Mouse (Mus musculus): ENCODE data around the gene Lipe.
A peak's percentile ranks its signal among the peaks of the same experiment; 100 is the strongest.
"Not testable (repeated sequence)": the region's sequence is repeated elsewhere in the genome, so short reads cannot be mapped to it uniquely, and the experiment has no call there.

Gene Lipe

DNA sequence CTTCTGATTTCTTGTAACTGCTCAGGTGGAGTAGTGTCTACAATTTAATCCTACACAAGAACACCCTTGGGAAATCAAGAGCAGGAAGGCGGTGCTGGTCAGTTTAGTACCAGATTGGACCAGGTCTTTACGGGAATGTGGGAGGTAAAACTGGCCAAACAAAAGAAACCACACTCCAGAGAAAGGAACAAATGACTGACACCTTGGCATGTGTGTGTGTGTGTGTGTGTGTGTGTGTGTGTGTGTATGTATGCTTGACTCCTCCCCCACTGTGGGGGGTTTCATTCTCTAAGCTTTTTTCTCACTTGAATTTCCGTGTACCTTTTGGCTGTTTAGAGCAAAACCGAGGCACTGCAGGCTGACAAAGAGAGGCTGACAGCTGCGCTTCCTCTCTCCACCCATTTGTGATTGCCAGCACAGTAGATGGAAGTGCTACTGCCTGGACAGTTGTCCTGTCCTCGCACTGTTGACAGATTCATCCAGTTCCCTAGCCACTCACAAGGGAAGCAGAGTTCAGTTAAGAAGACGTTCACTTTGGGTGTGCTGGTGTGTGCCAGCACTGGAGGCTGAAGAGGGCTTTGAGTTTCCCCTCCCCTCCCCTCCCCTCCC is 14.4 kb upstream of the Lipe start, which contains the start of gene Cxcl17:
TSS of gene Cxcl17 (minus strand) at position 54 of the 609 bp plus-strand sequence.
- DNase-seq (ENCODE audit: low spot score), result no peak

GRCm38 (mm10) chr7:25411861-25412260 is 13.4 kb upstream of the Lipe start:
- DNase-seq (ENCODE audit: low spot score), result no peak

- no peak for DNase-seq (ENCODE audit: low spot score)
Measured at GRCm38 (mm10) chr7:25410969-25411615, 12.6 kb upstream of the Lipe start.

GRCm38 (mm10) chr7:25409114-25409760 is 10.7 kb upstream of the Lipe start:
- DNase-seq (ENCODE audit: low spot score), result no peak

GRCm38 (mm10) chr7:25406468-25406867 is 8.0 kb upstream of the Lipe start:
- no peak for DNase-seq (ENCODE audit: low spot score)

GRCm38 (mm10) chr7:25402671-25403101 is 4.2 kb upstream of the Lipe start:
- DNase-seq (ENCODE audit: low spot score), result no peak

DNA sequence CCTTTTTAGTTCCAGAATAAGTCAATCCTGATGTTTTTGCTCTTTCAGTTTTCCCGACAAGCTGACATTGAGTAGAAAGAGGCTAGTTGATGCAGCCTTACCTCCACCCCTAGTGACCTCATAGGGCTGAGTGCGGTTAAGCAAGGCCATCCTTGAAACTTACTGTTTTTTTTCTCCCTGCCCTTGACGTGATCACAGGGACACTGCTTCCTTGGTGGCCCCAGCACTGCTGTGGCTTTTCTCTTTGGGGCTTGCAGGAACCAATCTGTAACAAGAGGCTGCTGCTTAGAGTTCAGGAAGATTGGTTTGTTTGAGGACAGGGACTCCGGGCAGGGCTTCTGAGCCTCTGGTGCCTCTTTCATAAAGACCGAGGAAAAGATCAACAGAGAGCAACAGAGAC is 3.5 kb upstream of the Lipe start:
- no peak for DNase-seq (ENCODE audit: low spot score)

DNA sequence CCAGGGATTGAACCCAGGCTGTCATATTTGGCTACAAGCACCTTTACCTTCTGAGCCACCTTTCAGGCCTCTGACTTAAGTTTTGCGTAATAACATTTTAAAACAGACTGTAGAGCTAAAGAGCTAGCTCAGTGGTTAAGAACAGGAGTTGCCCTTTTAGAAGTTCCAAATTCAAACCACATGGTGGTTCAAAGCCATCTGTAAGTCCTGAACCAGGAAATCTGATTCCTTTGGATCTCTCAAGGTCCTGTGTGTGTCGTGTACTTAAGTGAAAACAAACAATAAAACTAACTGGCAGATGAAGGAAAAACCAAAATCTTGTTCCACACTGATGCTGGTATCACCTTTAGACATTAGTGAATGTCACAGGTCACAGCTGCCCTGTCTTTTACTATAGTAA is 3.0 kb upstream of the Lipe start:
- no peak for DNase-seq (ENCODE audit: low spot score)

DNA sequence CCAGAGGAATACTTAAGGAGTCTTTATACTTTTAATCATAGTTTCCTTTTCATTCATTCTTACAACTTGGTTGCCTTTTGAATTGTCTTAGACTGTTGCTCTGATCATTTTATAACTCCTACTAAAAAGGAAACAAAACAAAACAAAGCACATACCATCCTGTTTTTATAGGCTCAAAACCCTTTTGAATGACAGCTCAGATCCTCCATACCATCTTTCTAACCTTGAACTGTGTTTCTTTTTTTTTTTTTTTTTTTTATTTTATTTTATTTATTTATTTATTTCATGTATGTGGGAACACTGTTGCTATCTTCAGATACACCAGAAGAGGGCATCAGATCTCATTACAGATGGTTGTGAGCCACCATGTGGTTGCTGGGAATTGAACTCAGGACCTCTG is 518 bp upstream of the Lipe start:
- not testable (repeated sequence) for DNase-seq (ENCODE audit: low spot score)

GRCm38 (mm10) chr7:25396621-25397020 is 1.9 kb downstream of the Lipe start:
- DNase-seq (ENCODE audit: low spot score), result no peak

GRCm38 (mm10) chr7:25395558-25396521 is 2.7 kb downstream of the Lipe start:
- DNase-seq (ENCODE audit: low spot score), result peak; percentile 95

DNA sequence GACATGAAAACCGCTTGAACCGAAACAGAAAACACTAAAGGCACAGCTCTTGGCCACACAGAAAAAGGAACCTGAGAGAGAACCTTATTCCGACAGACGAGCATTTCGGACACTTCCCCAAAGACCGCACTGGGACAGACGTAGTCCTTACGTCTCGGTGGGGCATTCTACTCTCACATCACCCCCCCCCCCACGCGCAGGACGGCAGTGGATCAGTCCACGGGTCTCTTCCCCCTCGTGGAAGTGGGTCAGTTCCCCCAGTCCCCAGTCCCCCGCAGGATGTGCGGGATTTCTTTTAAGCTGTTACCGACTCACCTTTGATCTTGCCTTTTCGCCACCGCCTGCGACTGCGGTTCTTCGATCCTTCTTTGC is 3.3 kb downstream of the Lipe start:
- DNase-seq (ENCODE audit: low spot score), result no peak

DNA sequence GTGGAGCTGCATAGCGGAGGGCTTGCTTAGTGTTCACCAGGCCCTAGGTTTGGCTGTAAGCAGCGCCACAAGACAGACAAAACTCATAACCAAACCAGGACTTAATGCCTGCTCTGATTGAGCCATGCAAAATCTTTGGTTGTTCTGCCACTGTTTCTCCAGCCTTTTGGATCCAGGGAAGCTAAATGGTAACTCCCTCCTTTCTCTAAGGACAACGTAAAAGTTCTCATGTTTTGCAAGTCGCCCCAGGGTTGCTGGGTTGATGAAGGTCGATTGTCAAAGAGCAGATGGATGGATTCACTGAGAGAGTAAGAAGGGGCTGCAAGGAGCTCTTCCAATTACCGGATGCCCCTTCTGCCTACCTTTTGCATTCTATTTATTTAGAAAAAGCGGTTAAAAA is 3.8 kb downstream of the Lipe start:
- DNase-seq (ENCODE audit: low spot score), result no peak

GRCm38 (mm10) chr7:25393451-25394210 is 4.9 kb downstream of the Lipe start:
- DNase-seq (ENCODE audit: low spot score), result no peak

- DNase-seq (ENCODE audit: low spot score), result no peak
Measured at GRCm38 (mm10) chr7:25392851-25393250, 5.7 kb downstream of the Lipe start.

DNA sequence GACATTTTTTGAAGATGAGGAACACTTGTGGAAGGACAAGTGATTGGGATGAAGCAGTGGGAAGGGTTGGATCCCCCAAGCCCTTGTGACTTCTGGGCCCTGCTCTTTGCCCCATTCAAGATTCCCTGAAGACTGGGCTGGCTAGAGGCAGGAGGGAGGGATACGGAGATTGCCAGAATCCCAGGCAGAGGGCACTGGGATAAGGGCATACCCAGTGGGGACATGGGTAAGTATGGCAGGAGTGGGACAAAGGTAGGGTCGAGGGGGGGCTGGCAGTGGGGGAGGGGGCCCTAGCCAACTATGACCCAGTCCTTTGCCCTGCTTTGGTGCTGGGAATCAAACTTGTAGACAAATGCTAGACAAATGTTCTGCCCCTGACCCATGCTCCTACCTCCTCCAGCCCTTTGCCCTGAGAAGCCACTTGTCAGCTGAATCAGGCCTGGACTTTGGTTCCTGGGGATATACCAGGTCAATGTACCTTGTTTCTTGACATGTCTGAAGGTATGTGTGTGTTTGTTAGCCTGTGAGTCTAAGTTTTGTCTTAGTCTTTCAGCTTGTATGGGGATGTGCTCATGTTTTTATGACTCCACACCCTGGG is 6.6 kb downstream of the Lipe start:
- no peak for DNase-seq (ENCODE audit: low spot score)

DNA sequence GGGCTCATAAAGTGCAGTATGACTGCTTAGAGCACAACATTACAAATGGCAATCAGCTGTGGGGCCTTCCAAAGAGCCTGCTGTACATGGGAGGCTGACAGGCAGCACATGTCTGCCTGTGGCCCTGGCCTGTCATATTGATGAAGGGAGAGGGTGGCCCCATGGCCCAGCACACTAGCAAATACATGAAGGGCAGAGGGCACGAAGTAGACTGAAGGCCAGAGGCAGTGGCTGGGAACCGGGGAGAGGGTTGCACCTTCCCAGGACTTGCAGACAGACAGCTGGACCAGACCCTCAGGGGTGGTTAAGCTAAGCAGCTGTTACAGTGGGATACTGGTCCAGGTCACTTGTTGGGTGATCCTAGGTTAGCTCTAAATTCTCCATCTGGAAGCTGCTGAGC is 7.5 kb downstream of the Lipe start:
- DNase-seq (ENCODE audit: low spot score), result no peak

GRCm38 (mm10) chr7:25390054-25390770 is 8.3 kb downstream of the Lipe start:
- peak; percentile 71 for DNase-seq (ENCODE audit: low spot score)

DNA sequence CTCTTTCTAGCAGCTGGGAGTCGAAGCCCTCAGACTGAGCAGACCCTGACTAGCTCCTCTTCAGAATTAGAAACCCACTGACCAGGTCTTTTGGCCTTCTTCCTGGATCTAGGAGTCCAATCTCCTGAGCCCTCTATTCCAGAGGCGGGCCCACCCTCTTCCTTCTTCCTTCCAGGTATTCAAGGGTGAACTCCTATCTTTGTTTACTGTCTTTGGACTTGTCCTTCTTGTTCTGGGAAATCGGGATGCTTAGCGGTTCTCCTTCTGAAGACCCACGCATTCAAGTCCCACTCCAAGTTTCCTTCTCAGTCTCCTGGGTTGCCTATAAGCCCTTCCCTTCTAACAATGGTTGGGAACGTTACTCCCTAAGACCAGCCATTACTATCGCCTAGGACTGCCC is 9.6 kb downstream of the Lipe start:
- no peak for DNase-seq (ENCODE audit: low spot score)

DNA sequence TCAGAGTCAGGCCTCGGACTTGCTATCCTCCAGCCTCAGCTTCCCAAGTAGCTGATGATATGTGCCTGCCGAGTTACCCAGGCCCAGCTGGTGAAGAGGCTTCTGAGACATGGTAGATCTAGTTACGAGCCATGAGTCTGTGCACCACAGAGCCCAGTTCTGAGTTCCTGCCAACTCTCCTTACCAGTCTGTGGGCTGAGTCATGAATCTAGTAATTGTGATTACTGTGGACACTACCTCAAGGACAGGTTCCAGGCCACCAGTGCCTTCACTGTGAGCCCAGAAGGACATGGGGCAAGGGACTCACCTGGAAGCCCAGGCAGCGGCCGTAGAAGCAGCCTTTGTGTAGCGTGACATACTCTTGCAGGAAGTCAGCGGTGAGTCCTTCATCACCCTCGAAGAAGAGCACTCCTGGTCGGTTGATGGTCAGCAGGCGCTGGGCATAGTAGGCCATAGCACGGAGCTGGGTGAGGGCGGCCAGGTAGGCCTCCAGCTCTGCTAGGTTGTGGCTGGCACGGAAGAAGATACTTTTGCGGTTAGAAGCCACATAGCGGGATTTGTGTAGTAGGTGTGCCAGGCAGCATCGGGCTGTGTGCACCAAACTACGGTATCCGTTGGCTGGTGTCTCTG is 10.6 kb downstream of the Lipe start:
- DNase-seq (ENCODE audit: low spot score), result no peak

All from ovary, postnatal 36 days (tissue).